Mouse (Mus musculus): ENCODE results near the gene Ascc1. TPM values are rescaled to one million over a fixed set of nuclear protein-coding genes. Genes with fewer than 3 reads are reported as not detected.

Gene Ascc1
- polyA plus RNA-seq (2014; fragmentation: Nextera tagmentation; extraction: Ambion mirVana), result 45.6 and 45.9 TPM in 2 replicates

- no peaks in the 10 kb centered on the region for H3K27me3 ChIP-seq (ENCODE audit: control insufficient read depth, insufficient read depth, low read length)
- DNase-seq (ENCODE audit: low spot score) (peak; percentile 99), ATAC-seq (ENCODE audit: low FRiP score) (peak; percentile 98)
- H3K4me1 ChIP-seq (replicated peaks; ENCODE audit: control insufficient read depth, insufficient read depth, low read length), result peaks cover 15% of the 10 kb centered on the region
- H3K4me2 ChIP-seq (replicated peaks), result peak within 1 kb of the TSS; percentile 90
- no peaks in the 10 kb centered on the region for H3K9me3 ChIP-seq (ENCODE audit: control insufficient read depth, low read length)
- peak within 1 kb of the TSS; percentile 53 for H3K4me3 ChIP-seq (replicated peaks; ENCODE audit: low read length)
- under 1% methylated on average over 51 of the region's 51 CpGs for WGBS
- peak within 1 kb of the TSS; percentile 64 for H3K9ac ChIP-seq
- peak within 1 kb of the TSS; percentile 99 for H3K27ac ChIP-seq
- H3K36me3 ChIP-seq (replicated peaks; ENCODE audit: control insufficient read depth, insufficient read depth), result peaks cover 6% of the 10 kb centered on the region
These were observed at the start of gene Ascc1, which contains the start of gene Anapc16 for GRCm38 (mm10) chr10:60002673-60003212. TSS of gene Ascc1 (plus strand) at chr10:60002805. TSS of gene Anapc16 (minus strand) at chr10:60003135.

- WGBS, result 38% methylated on average over 7 of the region's 7 CpGs
- H3K27ac ChIP-seq, result 0 out of 2 replicates have a peak overlapping the region, but pooled peaks have one; percentile 86
- ATAC-seq (ENCODE audit: low FRiP score), result no peak
These were observed 49.0 kb upstream of the Ascc1 start for GRCm38 (mm10) chr10:59953564-59954039.

GRCm38 (mm10) chr10:59956681-59957080 is 45.9 kb upstream of the Ascc1 start:
- Histone ChIP-seq H3K4me3 (replicated peaks; ENCODE audit: low read length) (no peak overlapping the region), H3K9ac (no peak overlapping the region), H3K4me2 (replicated peaks) (no peak overlapping the region), H3K4me1 (replicated peaks; ENCODE audit: control insufficient read depth, insufficient read depth, low read length) (peaks cover 40% of the 10 kb centered on the region), H3K27ac (peak overlapping the region; percentile 64; the same call in 1 of the 2 replicates), H3K9me3 (ENCODE audit: control insufficient read depth, low read length) (no peaks in the 10 kb centered on the region), H3K36me3 (replicated peaks; ENCODE audit: control insufficient read depth, insufficient read depth) (no peaks in the 10 kb centered on the region), H3K27me3 (ENCODE audit: control insufficient read depth, insufficient read depth, low read length) (no peaks in the 10 kb centered on the region)
- DNase-seq (ENCODE audit: low spot score) (no peak), ATAC-seq (ENCODE audit: low FRiP score) (no peak)
- WGBS, result 55% methylated on average over 5 of the region's 5 CpGs

More at GRCm38 (mm10) chr10:59953564-59954039, 49.0 kb upstream of the Ascc1 start:
- Histone ChIP-seq H3K4me1 (replicated peaks; ENCODE audit: control insufficient read depth, insufficient read depth, low read length) (peaks cover 51% of the 10 kb centered on the region), H3K9me3 (ENCODE audit: control insufficient read depth, low read length) (no peaks in the 10 kb centered on the region), H3K4me3 (replicated peaks; ENCODE audit: low read length) (no peak overlapping the region), H3K4me2 (replicated peaks) (no peak overlapping the region), H3K27me3 (ENCODE audit: control insufficient read depth, insufficient read depth, low read length) (no peaks in the 10 kb centered on the region), H3K9ac (no peak overlapping the region), H3K36me3 (replicated peaks; ENCODE audit: control insufficient read depth, insufficient read depth) (peaks cover 4% of the 10 kb centered on the region; the same call in 1 of the 2 replicates)
- no peak for DNase-seq (ENCODE audit: low spot score)

- ATAC-seq (ENCODE audit: low FRiP score) (peak; percentile 21; the same call in 1 of the 2 replicates), DNase-seq (ENCODE audit: low spot score) (no peak)
- WGBS, result 7% methylated on average over 25 of the region's 25 CpGs
These were observed 45.1 kb upstream of the Ascc1 start for GRCm38 (mm10) chr10:59957171-59958149.

GRCm38 (mm10) chr10:59958458-59958857 is 44.1 kb upstream of the Ascc1 start:
- ATAC-seq (ENCODE audit: low FRiP score) (peak; percentile 61), DNase-seq (ENCODE audit: low spot score) (no peak)
- Histone ChIP-seq H3K4me1 (replicated peaks; ENCODE audit: control insufficient read depth, insufficient read depth, low read length) (peaks cover 33% of the 10 kb centered on the region), H3K27me3 (ENCODE audit: control insufficient read depth, insufficient read depth, low read length) (no peaks in the 10 kb centered on the region), H3K27ac (peak overlapping the region; percentile 64), H3K9ac (peak overlapping the region; percentile 22), H3K36me3 (replicated peaks; ENCODE audit: control insufficient read depth, insufficient read depth) (no peaks in the 10 kb centered on the region), H3K4me3 (replicated peaks; ENCODE audit: low read length) (no peak overlapping the region), H3K4me2 (replicated peaks) (peak overlapping the region; percentile 50), H3K9me3 (ENCODE audit: control insufficient read depth, low read length) (no peaks in the 10 kb centered on the region)
- WGBS, result 16% methylated on average over 5 of the region's 5 CpGs

More at GRCm38 (mm10) chr10:59957171-59958149, 45.1 kb upstream of the Ascc1 start:
- Histone ChIP-seq H3K4me3 (replicated peaks; ENCODE audit: low read length) (peak overlapping the region; percentile 17), H3K27me3 (ENCODE audit: control insufficient read depth, insufficient read depth, low read length) (no peaks in the 10 kb centered on the region), H3K27ac (peak overlapping the region; percentile 64), H3K36me3 (replicated peaks; ENCODE audit: control insufficient read depth, insufficient read depth) (no peaks in the 10 kb centered on the region), H3K4me2 (replicated peaks) (peak overlapping the region; percentile 50), H3K9ac (peak overlapping the region; percentile 22), H3K9me3 (ENCODE audit: control insufficient read depth, low read length) (no peaks in the 10 kb centered on the region), H3K4me1 (replicated peaks; ENCODE audit: control insufficient read depth, insufficient read depth, low read length) (peaks cover 40% of the 10 kb centered on the region)

- Histone ChIP-seq H3K9me3 (ENCODE audit: control insufficient read depth, low read length) (no peaks in the 10 kb centered on the region), H3K36me3 (replicated peaks; ENCODE audit: control insufficient read depth, insufficient read depth) (no peaks in the 10 kb centered on the region), H3K4me1 (replicated peaks; ENCODE audit: control insufficient read depth, insufficient read depth, low read length) (peaks cover 35% of the 10 kb centered on the region), H3K4me2 (replicated peaks) (no peak overlapping the region), H3K27ac (no peak overlapping the region; the same call in 1 of the 2 replicates), H3K4me3 (replicated peaks; ENCODE audit: low read length) (no peak overlapping the region), H3K27me3 (ENCODE audit: control insufficient read depth, insufficient read depth, low read length) (no peaks in the 10 kb centered on the region), H3K9ac (no peak overlapping the region)
- 71% methylated on average over 12 of the region's 12 CpGs for WGBS
- ATAC-seq (ENCODE audit: low FRiP score) (no peak), DNase-seq (ENCODE audit: low spot score) (no peak)
These were observed 43.1 kb upstream of the Ascc1 start for GRCm38 (mm10) chr10:59959517-59959916.

GRCm38 (mm10) chr10:59963609-59964008 is 39.0 kb upstream of the Ascc1 start:
- H3K4me3 ChIP-seq (replicated peaks; ENCODE audit: low read length), result no peak overlapping the region
- no peaks in the 10 kb centered on the region for H3K36me3 ChIP-seq (replicated peaks; ENCODE audit: control insufficient read depth, insufficient read depth)
- H3K27me3 ChIP-seq (ENCODE audit: control insufficient read depth, insufficient read depth, low read length), result no peaks in the 10 kb centered on the region
- H3K9me3 ChIP-seq (ENCODE audit: control insufficient read depth, low read length), result no peaks in the 10 kb centered on the region
- peaks cover 24% of the 10 kb centered on the region for H3K4me1 ChIP-seq (replicated peaks; ENCODE audit: control insufficient read depth, insufficient read depth, low read length)
- H3K4me2 ChIP-seq (replicated peaks), result no peak overlapping the region
- H3K27ac ChIP-seq, result no peak overlapping the region
- H3K9ac ChIP-seq, result no peak overlapping the region
- DNase-seq (ENCODE audit: low spot score) (no peak), ATAC-seq (ENCODE audit: low FRiP score) (no peak)
- WGBS, result 49% methylated on average over 2 of the region's 2 CpGs

GRCm38 (mm10) chr10:59964504-59965361 is 37.9 kb upstream of the Ascc1 start:
- WGBS, result 6% methylated on average over 18 of the region's 23 CpGs
- peak overlapping the region; percentile 36; the same call in 1 of the 2 replicates for H3K27ac ChIP-seq
- peak overlapping the region; percentile 44 for H3K4me2 ChIP-seq (replicated peaks)
- no peaks in the 10 kb centered on the region for H3K36me3 ChIP-seq (replicated peaks; ENCODE audit: control insufficient read depth, insufficient read depth)
- DNase-seq (ENCODE audit: low spot score), result no peak
- H3K4me3 ChIP-seq (replicated peaks; ENCODE audit: low read length), result peak overlapping the region; percentile 4; the same call in 1 of the 2 replicates
- no peaks in the 10 kb centered on the region for H3K9me3 ChIP-seq (ENCODE audit: control insufficient read depth, low read length)
- no peaks in the 10 kb centered on the region for H3K27me3 ChIP-seq (ENCODE audit: control insufficient read depth, insufficient read depth, low read length)
- ATAC-seq (ENCODE audit: low FRiP score), result peak; percentile 70
- peak overlapping the region; percentile 25; the same call in 1 of the 2 replicates for H3K9ac ChIP-seq
- H3K4me1 ChIP-seq (replicated peaks; ENCODE audit: control insufficient read depth, insufficient read depth, low read length), result peaks cover 18% of the 10 kb centered on the region

All from hindbrain, embryonic 14.5 days (tissue).